Mouse (Mus musculus) hindbrain, embryonic 16.5 days (tissue): ENCODE results near the gene Igf2r. TPM values are rescaled to one million over a fixed set of nuclear protein-coding genes. Genes with fewer than 3 reads are reported as not detected.

ENCODE experiments used
- ATAC-seq: fragments of 200-750 bp; cut with Nextera tagmentation; 2 replicates; pipeline ENCODE4 v1.8.0; 2017; ENCODE audit warnings: moderate TSS enrichment, moderate library complexity
- H3K27ac ChIP-seq: fragments of 300-500 bp; sonication (generic); 2 replicates; pipeline ENCODE4 v1.5.1; 2014; ENCODE audit warnings: low read depth, mild to moderate bottlenecking, control low read depth, low read length, moderate library complexity
- H3K27me3 ChIP-seq: fragments of 300-500 bp; sonication (generic); replicated peaks from 2 replicates; pipeline ENCODE4 v1.6.1; 2014; ENCODE audit warnings: low read length; ENCODE audit not compliant: control insufficient read depth, insufficient read depth
- H3K36me3 ChIP-seq: fragments of 300-500 bp; sonication (generic); 2 replicates; pipeline ENCODE4 v1.6.1; 2014; ENCODE audit warnings: mild to moderate bottlenecking, low read length, moderate library complexity, mixed read lengths; ENCODE audit not compliant: control insufficient read depth, insufficient read depth
- H3K4me1 ChIP-seq: fragments of 300-500 bp; sonication (generic); 2 replicates; pipeline ENCODE4 v1.6.1; 2014; ENCODE audit warnings: low read depth, low read length; ENCODE audit not compliant: control insufficient read depth, insufficient read depth
- H3K4me2 ChIP-seq: fragments of 300-500 bp; sonication (generic); 2 replicates; pipeline ENCODE4 v1.6.1; 2014; ENCODE audit warnings: mild to moderate bottlenecking, low read length, control low read depth, moderate library complexity
- H3K4me3 ChIP-seq: fragments of 300-500 bp; sonication (generic); 2 replicates; pipeline ENCODE4 v1.5.1; 2014; ENCODE audit warnings: mild to moderate bottlenecking, low read length, control low read depth, moderate library complexity
- H3K9ac ChIP-seq: fragments of 300-500 bp; sonication (generic); 2 replicates; pipeline ENCODE4 v1.6.1; 2014; ENCODE audit warnings: low read depth, mild to moderate bottlenecking, control low read depth, low read length, moderate library complexity
- H3K9me3 ChIP-seq: fragments of 300-500 bp; sonication (generic); 2 replicates; pipeline ENCODE4 v1.6.1; 2014; ENCODE audit warnings: mild to moderate bottlenecking, low read length, moderate library complexity; ENCODE audit not compliant: control insufficient read depth
- WGBS: fragments of 180-500 bp; shearing (Covaris S2); extraction: QIAGEN DNeasy Blood & Tissue Kit; methylation state at CpG from one replicate; pipeline ENCODE4 v1.1.7; 2014; 5-methylcytosine and 5-hydroxymethylcytosine counted together
- polyA plus RNA-seq: library from polyadenylated mRNA; unstranded; fragments of >200 nt; fragmentation: Nextera tagmentation; extraction: Ambion mirVana; gene quantifications from 2 replicates; pipeline ENCODE4 v1.2.1, GENCODE M21; 2015

The Igf2r gene
- polyA plus RNA-seq, 1 experiment from 2014 or later: 6.4 TPM

DNA sequence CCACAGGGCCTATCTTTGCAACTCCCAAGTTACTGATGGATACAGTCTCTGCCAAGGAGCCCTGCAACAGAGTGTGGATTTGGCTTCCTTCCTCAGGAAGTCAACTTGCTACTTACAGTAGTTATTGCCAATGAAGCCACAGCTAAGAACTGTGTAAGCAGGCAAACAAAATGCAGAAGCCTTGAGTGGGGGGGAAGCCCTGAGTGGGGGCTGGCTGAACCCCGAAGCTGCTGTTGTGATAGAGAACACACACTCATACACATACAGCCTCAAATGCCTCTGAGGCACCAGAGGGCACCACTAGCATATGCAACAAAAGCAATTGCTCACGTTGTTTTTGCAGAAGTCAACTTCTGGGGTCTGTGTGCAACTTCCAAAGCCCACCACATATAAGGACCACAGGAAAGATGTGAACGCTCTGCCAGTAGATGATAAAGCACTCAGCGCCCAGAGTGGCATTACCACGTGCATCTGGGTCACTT lies 55.3 kb downstream of the Igf2r start:
- no peak overlapping the region for H3K27ac ChIP-seq
- H3K36me3 ChIP-seq: peaks cover 40% of the 10 kb centered on the region
- 0 out of 2 replicates have a peak, but pooled peaks have one; percentile 2 for ATAC-seq
- no peak overlapping the region for H3K9ac ChIP-seq
- H3K4me1 ChIP-seq: no peaks in the 10 kb centered on the region
- H3K4me3 ChIP-seq: no peak overlapping the region
- no peaks in the 10 kb centered on the region for H3K9me3 ChIP-seq
- H3K4me2 ChIP-seq: no peak overlapping the region
- WGBS: 82% methylated on average over 5 of the region's 5 CpGs
- H3K27me3 ChIP-seq: no peaks in the 10 kb centered on the region

DNA sequence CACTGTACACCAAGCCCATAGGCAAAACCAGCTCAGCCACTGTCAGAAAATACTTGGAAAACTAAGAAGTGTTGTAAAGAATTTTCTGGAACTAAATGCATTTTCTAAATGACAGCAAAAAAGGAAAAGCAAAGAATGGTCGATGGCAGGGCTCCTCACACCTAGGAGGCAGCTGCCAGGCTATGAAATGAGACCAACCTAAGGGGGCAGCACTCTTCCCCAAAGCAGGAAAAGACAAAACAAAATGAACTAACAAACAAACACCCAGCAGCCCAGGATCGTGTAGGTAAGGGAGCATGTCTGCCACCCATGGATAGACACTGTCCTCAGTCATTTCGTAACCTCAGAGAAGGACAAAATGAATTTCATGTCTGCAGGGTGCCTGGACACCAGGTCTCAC lies 56.5 kb downstream of the Igf2r start:
- Histone ChIP-seq H3K4me2 (no peak overlapping the region), H3K4me3 (no peak overlapping the region), H3K9me3 (no peaks in the 10 kb centered on the region), H3K27ac (no peak overlapping the region), H3K36me3 (peaks cover 45% of the 10 kb centered on the region), H3K27me3 (no peaks in the 10 kb centered on the region), H3K9ac (no peak overlapping the region), H3K4me1 (no peaks in the 10 kb centered on the region)
- WGBS: 86% methylated on average over 3 of the region's 3 CpGs
- no peak for ATAC-seq

DNA sequence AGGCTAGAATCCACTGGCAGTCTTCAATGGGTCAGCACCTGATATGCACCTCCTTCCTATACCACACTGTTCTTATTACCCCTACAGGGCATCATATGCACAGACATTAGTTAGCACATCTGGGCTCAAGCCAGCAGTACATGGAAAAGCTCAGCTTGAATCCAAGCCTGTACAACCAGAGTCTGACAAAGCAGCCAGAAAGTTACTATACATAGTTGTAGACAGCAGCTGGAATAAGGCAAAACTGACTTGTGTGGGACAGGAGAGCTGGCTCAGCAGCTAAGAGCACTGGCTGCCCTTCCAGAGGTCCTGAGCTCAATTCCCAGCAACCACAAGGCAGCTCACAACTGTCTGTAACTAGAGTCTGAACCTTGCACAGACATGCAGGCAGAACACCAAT lies 57.3 kb downstream of the Igf2r start:
- no peak overlapping the region for H3K9ac ChIP-seq
- H3K27ac ChIP-seq: no peak overlapping the region
- H3K4me2 ChIP-seq: no peak overlapping the region
- ATAC-seq: no peak
- no peaks in the 10 kb centered on the region for H3K4me1 ChIP-seq
- H3K36me3 ChIP-seq: peaks cover 45% of the 10 kb centered on the region
- no peak overlapping the region for H3K4me3 ChIP-seq
- H3K27me3 ChIP-seq: no peaks in the 10 kb centered on the region
- no peaks in the 10 kb centered on the region for H3K9me3 ChIP-seq

DNA sequence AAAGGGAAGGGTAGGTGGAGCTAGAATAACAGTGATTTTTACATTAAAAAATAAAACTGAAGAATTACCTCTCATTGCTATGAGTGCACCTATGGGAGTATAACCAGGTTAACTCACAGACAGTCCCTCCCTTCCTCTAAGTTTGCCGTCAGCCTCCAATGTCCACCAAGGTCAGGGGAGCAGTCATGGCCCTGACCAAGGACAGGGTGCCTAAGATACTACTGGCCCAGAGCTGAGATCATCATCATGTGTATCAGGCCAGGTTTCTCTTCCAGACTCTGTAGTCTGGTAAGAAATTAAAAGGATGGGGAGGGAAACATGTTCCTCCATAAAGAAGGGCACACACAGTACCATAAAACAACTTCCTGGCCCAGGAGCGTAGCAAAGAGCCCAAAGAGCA lies 58.5 kb downstream of the Igf2r start:
- Histone ChIP-seq H3K4me1 (no peaks in the 10 kb centered on the region), H3K27me3 (no peaks in the 10 kb centered on the region), H3K27ac (no peak overlapping the region), H3K36me3 (peaks cover 38% of the 10 kb centered on the region), H3K9ac (no peak overlapping the region), H3K4me3 (no peak overlapping the region), H3K9me3 (no peaks in the 10 kb centered on the region), H3K4me2 (no peak overlapping the region)
- 94% methylated on average over 2 of the region's 2 CpGs for WGBS
- ATAC-seq: no peak

DNA sequence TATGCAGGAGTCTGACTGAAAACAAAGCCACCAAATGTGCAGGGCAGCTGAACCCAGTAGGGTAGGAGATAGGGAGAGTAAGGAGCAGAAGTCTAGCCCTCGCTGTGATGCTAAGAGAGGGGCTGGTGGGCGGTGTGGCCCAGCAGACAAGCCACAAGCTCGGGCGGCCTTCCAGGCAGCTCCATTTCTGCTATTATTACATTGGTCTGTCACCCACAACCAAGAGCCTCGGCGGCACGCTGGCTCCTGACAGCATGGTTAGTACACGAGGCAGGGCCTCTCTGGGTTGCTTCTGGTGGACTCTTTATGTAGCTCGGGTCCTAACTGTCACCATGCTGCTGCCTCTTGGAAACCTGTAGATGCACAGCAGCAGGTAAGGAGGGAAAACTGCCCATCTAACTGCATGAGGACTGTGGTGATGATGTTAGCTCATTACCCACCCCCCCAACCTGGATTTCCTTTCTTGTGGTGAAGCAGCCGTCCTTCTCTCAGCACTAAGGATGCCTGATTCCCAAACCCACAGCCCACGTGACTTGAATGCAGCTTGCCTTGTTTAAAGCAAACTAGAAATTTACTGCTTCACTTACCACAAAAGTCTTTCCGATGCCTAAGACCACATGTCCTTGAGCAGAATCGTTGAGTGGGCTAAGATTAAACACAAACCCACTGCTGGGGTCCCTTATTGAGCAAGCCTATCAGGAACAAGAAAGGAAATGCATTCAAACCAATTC lies 59.2 kb downstream of the Igf2r start:
- H3K27me3 ChIP-seq: no peaks in the 10 kb centered on the region
- H3K4me2 ChIP-seq: no peak overlapping the region
- no peaks in the 10 kb centered on the region for H3K4me1 ChIP-seq
- H3K9me3 ChIP-seq: no peaks in the 10 kb centered on the region
- WGBS: 89% methylated on average over 13 of the region's 13 CpGs
- ATAC-seq: no peak
- no peak overlapping the region for H3K4me3 ChIP-seq
- H3K9ac ChIP-seq: no peak overlapping the region
- H3K36me3 ChIP-seq: peaks cover 32% of the 10 kb centered on the region
- no peak overlapping the region for H3K27ac ChIP-seq

DNA sequence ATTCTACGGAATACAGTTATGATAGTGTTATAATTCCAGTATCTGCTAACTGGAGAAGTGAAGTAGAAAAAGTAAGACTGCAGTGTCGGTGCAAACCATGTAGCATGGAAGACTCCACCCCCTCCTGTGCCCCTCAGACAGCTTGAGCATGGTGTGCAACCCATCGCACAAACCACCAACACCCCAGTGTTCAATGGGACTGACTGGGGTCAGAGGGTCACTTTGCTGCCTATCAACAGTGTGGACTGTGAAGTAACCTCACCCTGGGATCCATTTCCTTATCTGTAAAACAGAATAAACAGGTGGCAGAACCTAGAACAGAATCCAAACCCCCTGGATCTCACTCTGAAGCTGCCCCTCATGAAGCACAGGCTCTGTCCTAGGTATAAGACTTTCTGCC lies 61.1 kb downstream of the Igf2r start:
- H3K36me3 ChIP-seq: peaks cover 31% of the 10 kb centered on the region

DNA sequence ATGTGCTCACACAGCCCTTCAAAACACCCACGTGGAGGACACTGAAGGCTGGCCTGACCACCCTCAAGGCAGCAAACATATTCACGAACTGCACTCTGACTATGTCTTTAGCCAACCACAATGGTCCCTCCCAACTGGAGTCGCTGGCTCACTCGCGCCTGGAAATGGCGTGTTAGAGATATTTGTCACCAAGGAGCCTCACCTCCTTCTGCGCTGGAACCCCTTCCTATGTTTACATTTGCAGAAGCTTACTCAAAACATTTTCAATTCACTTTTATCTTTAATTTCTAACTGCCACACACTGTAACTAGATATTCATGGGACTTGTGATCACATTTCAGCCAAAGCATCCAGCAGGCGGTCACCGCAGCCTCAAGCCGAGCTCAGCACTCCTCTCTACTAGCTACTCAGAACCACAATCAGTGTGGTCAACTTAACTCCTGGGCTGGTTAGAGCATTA lies 62.8 kb downstream of the Igf2r start:
- Histone ChIP-seq H3K36me3 (peaks cover 41% of the 10 kb centered on the region), H3K9me3 (no peaks in the 10 kb centered on the region), H3K4me2 (no peak overlapping the region), H3K9ac (no peak overlapping the region), H3K27me3 (no peaks in the 10 kb centered on the region), H3K4me3 (no peak overlapping the region), H3K27ac (no peak overlapping the region), H3K4me1 (no peaks in the 10 kb centered on the region)
- 89% methylated on average over 10 of the region's 10 CpGs for WGBS
- ATAC-seq: no peak

More for the DNA sequence above, 61.1 kb downstream of the Igf2r start:
- H3K4me1 ChIP-seq: no peaks in the 10 kb centered on the region
- no peaks in the 10 kb centered on the region for H3K9me3 ChIP-seq
- H3K4me2 ChIP-seq: no peak overlapping the region
- 87% methylated on average over 3 of the region's 3 CpGs for WGBS
- H3K4me3 ChIP-seq: no peak overlapping the region
- ATAC-seq: no peak
- no peaks in the 10 kb centered on the region for H3K27me3 ChIP-seq
- no peak overlapping the region for H3K27ac ChIP-seq
- H3K9ac ChIP-seq: no peak overlapping the region

DNA sequence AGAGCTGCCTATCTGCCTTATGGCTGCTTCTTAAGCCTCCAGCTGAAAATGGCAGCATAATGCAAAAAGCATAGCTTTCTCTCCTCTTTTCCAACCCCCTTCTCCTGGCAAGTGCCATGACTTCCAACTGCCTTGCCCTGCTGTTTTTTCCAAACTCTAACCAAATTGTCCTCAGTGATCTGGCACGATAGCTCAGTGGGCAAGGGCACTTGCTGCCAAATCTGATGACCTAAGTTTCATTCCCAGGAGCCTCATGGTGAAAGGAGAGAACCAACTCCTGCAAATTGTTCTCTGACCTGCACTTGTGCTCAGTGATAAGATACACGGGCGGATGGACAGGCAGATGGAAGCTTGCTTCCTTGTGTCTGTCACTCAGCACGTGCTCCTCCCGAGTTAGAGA lies 66.6 kb downstream of the Igf2r start:
- Histone ChIP-seq H3K4me3 (no peak overlapping the region), H3K36me3 (peaks cover 48% of the 10 kb centered on the region), H3K4me1 (no peaks in the 10 kb centered on the region), H3K27ac (no peak overlapping the region), H3K9ac (no peak overlapping the region), H3K4me2 (no peak overlapping the region), H3K9me3 (no peaks in the 10 kb centered on the region), H3K27me3 (no peaks in the 10 kb centered on the region)
- WGBS: 93% methylated on average over 5 of the region's 5 CpGs
- ATAC-seq: no peak

DNA sequence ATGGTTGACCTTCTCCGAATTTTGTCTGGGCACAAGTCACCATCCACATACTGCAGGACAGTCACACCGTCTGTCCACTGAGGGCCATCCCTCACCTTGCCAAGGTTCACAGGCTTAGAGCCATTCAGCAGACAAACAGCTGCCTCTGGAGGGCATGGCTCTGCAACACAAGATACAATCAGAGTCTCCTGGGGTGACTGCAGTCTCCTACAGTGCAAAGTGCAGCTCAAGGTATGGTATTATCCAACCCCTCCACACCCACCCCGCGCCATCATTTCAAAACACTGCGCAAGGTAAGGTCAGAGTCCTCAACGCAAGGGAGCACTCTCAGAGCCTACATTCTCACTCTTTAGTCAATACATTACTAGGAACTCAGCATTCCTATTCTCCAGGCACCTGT lies 69.1 kb downstream of the Igf2r start:
- no peaks in the 10 kb centered on the region for H3K27me3 ChIP-seq
- no peak for ATAC-seq
- no peak overlapping the region for H3K9ac ChIP-seq
- H3K4me1 ChIP-seq: no peaks in the 10 kb centered on the region
- 97% methylated on average over 6 of the region's 6 CpGs for WGBS
- no peak overlapping the region for H3K4me3 ChIP-seq
- no peak overlapping the region for H3K4me2 ChIP-seq
- peaks cover 67% of the 10 kb centered on the region for H3K36me3 ChIP-seq
- H3K27ac ChIP-seq: no peak overlapping the region
- no peaks in the 10 kb centered on the region for H3K9me3 ChIP-seq
